25 mouse cellular contexts compared by ENCODE assay signal in genomic region chr6:24616746-24617145, GRCm38 (mm10). TPM values are rescaled to one million over a fixed set of nuclear protein-coding genes. Genes with fewer than 3 reads are reported as not detected.
A peak's percentile ranks its signal among the peaks of the same experiment; 100 is the strongest.
DNase-seq lines count a peak whose midpoint lies in the region; ATAC-seq lines count a peak whose summit lies in the region.
"Had no signal": no experiment of that assay in that cellular context is flagged by ENCODE, and none has a peak within 500 bp of the region (broad histone marks: within the 10 kb centered on the region; RNA-seq: fewer than 3 reads in every experiment).

No protein-coding gene starts in this region.

- H3K4me2 ChIP-seq in hindbrain, embryonic 16.5 days (ENCODE audit: low read length): no peak overlapping the region
- no peak overlapping the region for H3K4me2 ChIP-seq in hindbrain, embryonic 13.5 days
- H3K4me2 ChIP-seq: limb, embryonic 13.5 days; liver, embryonic 13.5 days; lung, embryonic 14.5 days had no signal

- H3K9me3 ChIP-seq in hindbrain, embryonic 16.5 days (ENCODE audit: control insufficient read depth, low read length): no peaks in the 10 kb centered on the region
- no peaks in the 10 kb centered on the region for H3K9me3 ChIP-seq in hindbrain, embryonic 13.5 days
- H3K9me3 ChIP-seq: heart, embryonic 10.5 days; hindbrain, embryonic 10.5 days; limb, embryonic 13.5 days; liver, embryonic 13.5 days had no signal

- H3K27me3 ChIP-seq in hindbrain, embryonic 16.5 days (replicated peaks; ENCODE audit: control insufficient read depth, insufficient read depth, low read length): no peaks in the 10 kb centered on the region
- H3K27me3 ChIP-seq in hindbrain, embryonic 13.5 days: no peaks in the 10 kb centered on the region
- H3K27me3 ChIP-seq: limb, embryonic 13.5 days; liver, embryonic 13.5 days had no signal

- no peak overlapping the region for H3K4me3 ChIP-seq in hindbrain, embryonic 16.5 days (ENCODE audit: low read length)
- H3K4me3 ChIP-seq in hindbrain, embryonic 13.5 days: no peak overlapping the region
- H3K4me3 ChIP-seq: heart, embryonic 10.5 days; hindbrain, embryonic 10.5 days; limb, embryonic 13.5 days; liver, embryonic 13.5 days had no signal

- H3K9ac ChIP-seq in hindbrain, embryonic 16.5 days (ENCODE audit: low read depth, low read length): no peak overlapping the region
- H3K9ac ChIP-seq in hindbrain, embryonic 13.5 days: no peak overlapping the region
- H3K9ac ChIP-seq: limb, embryonic 13.5 days; liver, embryonic 13.5 days; lung, embryonic 14.5 days had no signal

- ATAC-seq in hindbrain, embryonic 16.5 days: peak; percentile 77
- ATAC-seq in hindbrain, embryonic 13.5 days (ENCODE audit: low FRiP score): no peak
- ATAC-seq: intestine, embryonic 16.5 days; midbrain, embryonic 16.5 days had no signal

- DNase-seq in cerebellum, adult 11 months: peak; percentile 59
- peak; percentile 82 for DNase-seq in cerebellum, adult 9-11 months
- peak; percentile 52 for DNase-seq in retina, postnatal 1 day
- DNase-seq in spleen, postnatal 4 days (ENCODE audit: low spot score in 2 of 2): no peak
- no peak for DNase-seq in testis, postnatal 14 days (ENCODE audit: low spot score)
- DNase-seq: B cell, adult 2 months; gastrocnemius, postnatal 14 days; liver, embryonic 13.5 days; lung, embryonic 14.5 days; lung, postnatal 36 days; right cerebral cortex, adult 18-20 months; thymus, adult 18-20 months had no signal

- WGBS in hindbrain, embryonic 16.5 days: 59% methylated on average over 4 of the region's 4 CpGs
- WGBS in hindbrain, embryonic 13.5 days: 75% methylated on average over 4 of the region's 4 CpGs

- no peak overlapping the region for H3K27ac ChIP-seq in hindbrain, embryonic 16.5 days (ENCODE audit: low read depth, low read length)
- H3K27ac ChIP-seq in hindbrain, embryonic 13.5 days: no peak overlapping the region
- H3K27ac ChIP-seq: heart, embryonic 10.5 days; hindbrain, embryonic 10.5 days; limb, embryonic 13.5 days; liver, embryonic 13.5 days had no signal

- H3K36me3 ChIP-seq in hindbrain, embryonic 16.5 days (ENCODE audit: control insufficient read depth, insufficient read depth, low read length): peaks cover 12% of the 10 kb centered on the region
- H3K36me3 ChIP-seq in hindbrain, embryonic 13.5 days: peaks cover 52% of the 10 kb centered on the region

- H3K4me1 ChIP-seq in hindbrain, embryonic 16.5 days (ENCODE audit: control insufficient read depth, insufficient read depth, low read depth, low read length): no peaks in the 10 kb centered on the region
- H3K4me1 ChIP-seq in hindbrain, embryonic 13.5 days (replicated peaks): no peaks in the 10 kb centered on the region
- H3K4me1 ChIP-seq: heart, embryonic 10.5 days; hindbrain, embryonic 10.5 days; limb, embryonic 13.5 days; liver, embryonic 13.5 days had no signal

RNA-seq across cellular contexts. Expression of gene Lmod2, which starts 19.2 kb away (rescaled TPM):
- 0.30 TPM in 1 of 2 replicates, not detected in the other for polyA plus RNA-seq in hindbrain, embryonic 16.5 days (2015; fragmentation: Nextera tagmentation; extraction: Ambion mirVana)
- not detected in 2 replicates for polyA plus RNA-seq in hindbrain, embryonic 13.5 days (2015; fragmentation: Nextera tagmentation; extraction: Ambion mirVana)
- polyA plus RNA-seq: forebrain, embryonic 11.5 days; frontal cortex, adult 2 months; hindbrain, embryonic 10.5 days; intestine, embryonic 16.5 days; kidney, embryonic 14.5 days; large intestine, adult 2 months; midbrain, embryonic 16.5 days; small intestine, adult 2 months; urinary bladder, adult 2 months had no signal

RNA-seq across cellular contexts. Expression of gene Wasl, which starts 48.1 kb away (rescaled TPM):
- polyA plus RNA-seq in hindbrain, embryonic 16.5 days (2015; fragmentation: Nextera tagmentation; extraction: Ambion mirVana): 52.2 and 61.3 TPM in 2 replicates
- polyA plus RNA-seq in hindbrain, embryonic 13.5 days (2015; fragmentation: Nextera tagmentation; extraction: Ambion mirVana): 63.5 and 66.2 TPM in 2 replicates

Comparison
In these comparisons a context has a peak if more than half of its experiments do, and no peak if none do; other contexts are left out.
1. DNase-seq: peak in cerebellum, adult 11 months (single experiment), cerebellum, adult 9-11 months (single experiment) and retina, postnatal 1 day (single experiment); none in spleen, postnatal 4 days (0 of 2) and testis, postnatal 14 days (single experiment).